Mouse (Mus musculus) bone marrow macrophage, adult 2 months (primary cell): ENCODE results near the gene Svop. TPM values are rescaled to one million over a fixed set of nuclear protein-coding genes. Genes with fewer than 3 reads are reported as not detected.
A peak's percentile ranks its signal among the peaks of the same experiment; 100 is the strongest.

Source experiments
- H3K27ac ChIP-seq: 2 replicates; pipeline ENCODE4 v1.5.1; 2012; ENCODE audit warnings: low read depth, low read length; ENCODE audit not compliant: insufficient read depth
- H3K4me1 ChIP-seq: 2 replicates; pipeline ENCODE4 v1.6.1; 2012; ENCODE audit warnings: low read length; ENCODE audit not compliant: control insufficient read depth, insufficient read depth
- H3K4me3 ChIP-seq: 2 replicates; pipeline ENCODE4 v1.5.1; 2012; ENCODE audit warnings: mild to moderate bottlenecking, low read length, moderate library complexity; ENCODE audit not compliant: insufficient read depth
- CTCF ChIP-seq: IDR thresholded peaks from 2 replicates; pipeline ENCODE4 v1.5.1; 2012; ENCODE audit warnings: low read depth, mild to moderate bottlenecking, low read length, moderate library complexity
- POLR2A ChIP-seq: IDR thresholded peaks from 2 replicates; pipeline ENCODE4 v1.6.1; 2012; ENCODE audit warnings: mild to moderate bottlenecking, low read depth, low read length, borderline replicate concordance
- polyA plus RNA-seq: library from polyadenylated mRNA; stranded (reverse); fragments of >200 nt; gene quantifications from 2 replicates; pipeline ENCODE4 v1.2.4, GENCODE M21; 2012; ENCODE audit not compliant: missing spikeins, insufficient read depth, insufficient read length

Gene Svop
- polyA plus RNA-seq, 1 experiment = not detected

DNA sequence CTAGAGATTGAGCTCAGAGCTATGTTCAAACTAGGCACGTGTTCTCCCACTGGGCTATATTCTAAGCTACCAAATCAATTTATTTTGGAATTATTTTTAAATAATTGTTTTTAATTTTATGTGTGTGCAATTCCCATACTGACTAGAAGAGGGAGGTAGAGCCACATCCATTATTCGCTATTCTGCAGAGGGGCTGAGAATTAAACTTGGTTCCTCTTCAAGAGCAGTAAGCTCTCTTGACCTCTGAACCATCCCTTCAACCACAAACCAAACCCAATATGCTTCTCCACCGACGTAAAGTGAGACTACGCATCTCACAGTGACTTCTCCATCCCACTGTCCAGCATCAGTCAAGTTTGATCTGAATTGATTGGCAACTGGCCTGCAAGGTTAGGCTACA is 44.2 kb downstream of the Svop start:
- TF ChIP-seq CTCF (no peak), POLR2A (no peak)
- Histone ChIP-seq H3K4me3 (no peak overlapping the region), H3K4me1 (no peaks in the 10 kb centered on the region), H3K27ac (no peak overlapping the region)

DNA sequence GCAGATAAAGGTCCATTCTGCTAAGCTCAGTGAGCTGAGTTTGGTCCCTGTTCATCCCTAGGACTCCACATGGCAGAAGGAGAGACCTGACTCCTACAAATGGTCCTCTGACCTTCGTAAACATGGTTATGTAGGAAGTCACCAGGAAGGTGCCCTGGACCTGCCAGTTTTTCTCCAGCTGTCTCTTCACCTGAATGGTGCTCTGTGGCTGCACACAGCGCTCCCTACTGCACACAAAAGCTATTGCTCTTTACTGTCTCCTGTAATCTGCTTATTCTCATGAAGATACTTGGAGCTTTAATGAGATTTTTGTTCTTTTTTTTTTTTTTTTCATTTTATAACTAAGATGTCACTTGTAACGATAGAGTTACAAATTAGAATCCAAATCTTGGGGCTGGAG is 44.8 kb downstream of the Svop start:
- no peak overlapping the region for H3K27ac ChIP-seq
- H3K4me1 ChIP-seq = no peaks in the 10 kb centered on the region
- H3K4me3 ChIP-seq = no peak overlapping the region
- no peak for TF ChIP-seq POLR2A
- no peak for TF ChIP-seq CTCF

- no peaks in the 10 kb centered on the region for H3K4me1 ChIP-seq
- H3K4me3 ChIP-seq = no peak overlapping the region
- TF ChIP-seq CTCF = no peak
- TF ChIP-seq POLR2A = no peak
- H3K27ac ChIP-seq = no peak overlapping the region
These were observed 45.2 kb downstream of the Svop start for GRCm38 (mm10) chr5:114046151-114046550.

DNA sequence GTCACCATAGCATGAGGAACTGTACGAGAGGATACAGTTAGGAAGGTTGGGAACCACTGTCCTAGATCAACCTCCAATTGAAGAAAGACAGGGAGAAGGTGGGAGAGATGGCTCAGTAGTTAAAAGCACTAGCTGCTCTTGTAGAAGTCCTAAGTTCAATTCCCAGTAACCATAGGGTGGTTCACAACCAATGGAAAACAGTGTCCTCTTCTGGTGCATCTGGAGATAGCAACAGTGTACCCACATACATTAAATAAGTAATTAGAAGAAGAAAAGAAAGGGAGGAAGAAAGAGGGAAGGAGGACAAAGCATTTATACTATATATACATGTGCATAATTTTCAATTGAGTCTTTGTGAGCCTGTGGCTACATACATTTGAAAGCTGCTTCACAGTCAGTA is 46.2 kb downstream of the Svop start:
- H3K27ac ChIP-seq = no peak overlapping the region
- no peak overlapping the region for H3K4me3 ChIP-seq
- no peaks in the 10 kb centered on the region for H3K4me1 ChIP-seq
- TF ChIP-seq POLR2A = no peak
- no peak for TF ChIP-seq CTCF

GRCm38 (mm10) chr5:114043800-114044199 is 47.6 kb downstream of the Svop start:
- H3K4me3 ChIP-seq = no peak overlapping the region
- TF ChIP-seq CTCF (no peak), POLR2A (no peak)
- H3K27ac ChIP-seq = no peak overlapping the region
- H3K4me1 ChIP-seq = no peaks in the 10 kb centered on the region

GRCm38 (mm10) chr5:114041327-114041930 is 49.9 kb downstream of the Svop start:
- H3K4me1 ChIP-seq = no peaks in the 10 kb centered on the region
- H3K4me3 ChIP-seq = peak overlapping the region; percentile 12; the same call in 1 of the 2 replicates
- H3K27ac ChIP-seq = no peak overlapping the region
- TF ChIP-seq CTCF = no peak
- TF ChIP-seq POLR2A = no peak

DNA sequence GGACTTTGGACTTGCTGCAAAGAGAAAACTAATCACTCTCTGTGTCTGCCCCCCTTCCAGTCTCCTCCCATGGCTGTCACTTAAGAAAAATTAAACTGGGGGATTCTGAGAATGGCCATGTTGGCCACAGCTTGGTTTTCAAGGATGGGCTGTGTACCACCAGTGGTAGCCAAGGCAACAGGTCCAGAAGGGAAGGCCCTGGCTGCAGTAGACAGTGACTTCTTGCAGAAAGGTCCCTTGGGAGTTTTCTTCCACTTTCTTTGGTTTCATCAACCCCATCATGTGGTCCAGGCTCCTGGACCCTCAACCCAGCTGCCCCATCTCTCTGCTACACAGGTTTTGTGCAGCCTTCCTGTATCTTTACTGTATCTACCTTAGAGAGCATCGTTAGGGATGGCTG is 50.5 kb downstream of the Svop start:
- TF ChIP-seq CTCF (no peak), POLR2A (no peak)
- Histone ChIP-seq H3K4me3 (no peak overlapping the region), H3K4me1 (no peaks in the 10 kb centered on the region), H3K27ac (no peak overlapping the region)

- Histone ChIP-seq H3K4me3 (no peak overlapping the region), H3K27ac (no peak overlapping the region), H3K4me1 (no peaks in the 10 kb centered on the region)
- no peak for TF ChIP-seq CTCF
- TF ChIP-seq POLR2A = no peak
These were observed 50.9 kb downstream of the Svop start for GRCm38 (mm10) chr5:114040508-114040907.

GRCm38 (mm10) chr5:114035111-114035510 is 56.3 kb downstream of the Svop start:
- Histone ChIP-seq H3K27ac (no peak overlapping the region), H3K4me1 (no peaks in the 10 kb centered on the region), H3K4me3 (no peak overlapping the region)
- no peak for TF ChIP-seq POLR2A
- no peak for TF ChIP-seq CTCF

DNA sequence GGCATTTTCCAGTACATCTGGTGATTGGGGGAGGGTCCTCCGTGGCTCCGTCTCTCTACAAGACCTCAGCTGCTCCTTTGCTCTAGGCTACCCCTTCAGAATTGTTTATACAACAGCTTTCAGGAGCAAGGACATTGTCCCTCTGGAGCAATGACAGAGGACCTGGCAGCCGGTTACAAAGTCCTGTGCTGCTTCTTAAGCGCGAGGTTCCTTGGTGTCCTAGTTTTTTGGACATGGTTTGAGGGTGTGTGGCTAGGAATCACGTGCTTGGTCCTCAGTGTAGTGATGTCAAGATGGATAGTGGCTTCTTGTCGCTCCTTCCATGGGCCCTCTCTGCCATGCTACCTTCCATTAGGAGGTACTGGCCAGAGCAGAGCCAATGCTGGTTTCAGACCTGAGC is 57.0 kb downstream of the Svop start:
- Histone ChIP-seq H3K4me3 (no peak overlapping the region), H3K4me1 (no peaks in the 10 kb centered on the region), H3K27ac (no peak overlapping the region)
- TF ChIP-seq POLR2A = no peak
- TF ChIP-seq CTCF = no peak

GRCm38 (mm10) chr5:114032161-114032763 is 59.1 kb downstream of the Svop start:
- H3K27ac ChIP-seq = no peak overlapping the region
- H3K4me1 ChIP-seq = no peaks in the 10 kb centered on the region
- TF ChIP-seq CTCF = no peak
- no peak for TF ChIP-seq POLR2A
- no peak overlapping the region for H3K4me3 ChIP-seq

DNA sequence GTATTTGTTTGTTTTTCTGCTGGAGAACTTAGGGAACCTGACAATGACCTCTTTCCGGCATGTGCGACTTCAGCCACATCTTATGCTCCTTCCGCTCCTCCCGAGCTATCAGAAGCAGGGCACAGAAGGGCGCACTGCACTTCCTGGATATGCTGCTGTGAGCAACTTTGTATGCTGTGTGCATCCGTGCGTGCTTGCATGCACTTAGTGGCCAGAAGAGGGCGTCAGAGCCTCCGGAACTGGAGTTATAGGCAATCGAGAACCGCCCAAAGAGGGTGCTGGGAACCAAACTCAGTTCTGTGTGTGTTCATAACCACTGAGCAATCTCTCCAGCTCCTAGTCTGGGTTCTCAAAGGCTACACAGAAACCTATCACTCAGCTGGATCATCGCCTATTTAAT is 60.7 kb downstream of the Svop start:
- no peak for TF ChIP-seq CTCF
- no peak for TF ChIP-seq POLR2A
- Histone ChIP-seq H3K4me3 (no peak overlapping the region), H3K27ac (no peak overlapping the region), H3K4me1 (no peaks in the 10 kb centered on the region)
